Mouse (Mus musculus) kidney, adult 2 months (tissue): Measurements from ENCODE around the gene Med7.

Experiments used
- CTCF ChIP-seq: fragments of 200-500 bp; conservative IDR thresholded peaks from 2 replicates; pipeline ENCODE4 v1.5.1; 2011; ENCODE audit warnings: low read depth, mild to moderate bottlenecking, control low read depth, low read length, moderate library complexity, mixed read lengths; ENCODE audit not compliant: insufficient read depth, insufficient read length
- POLR2A ChIP-seq: fragments of 200-500 bp; IDR thresholded peaks from one replicate; pipeline ENCODE4 v1.6.1; 2011; ENCODE audit warnings: low read depth, low read length, control low read depth

- TF ChIP-seq POLR2A (no peak), CTCF (no peak)
Measured at GRCm38 (mm10) chr11:46435363-46435762, 1.4 kb upstream of the Med7 start.
